Mouse (Mus musculus) spleen, adult 2 months (tissue): ENCODE measurements around the gene Nedd4. TPM values are rescaled to one million over a fixed set of nuclear protein-coding genes. Genes with fewer than 3 reads are reported as not detected.

Experiments used
- DNase-seq, 2 experiments: peaks; one replicate each; pipeline versions ENCODE4 v3.0.0 to v3.0.0-alpha.2; 2012 to 2021; ENCODE audit warnings: low spot score in 2 of 2, low read depth in 1 of 2
- H3K27ac ChIP-seq: fragments of 200-500 bp; 2 replicates; pipeline ENCODE4 v1.5.1; 2012; ENCODE audit warnings: low read length, inconsistent platforms; ENCODE audit not compliant: insufficient read depth
- H3K27me3 ChIP-seq: fragments of 200-500 bp; 2 replicates; pipeline ENCODE4 v1.6.1; 2012; ENCODE audit warnings: mild to moderate bottlenecking, moderate library complexity, low read length, inconsistent platforms; ENCODE audit not compliant: control insufficient read depth, insufficient read depth
- H3K36me3 ChIP-seq: fragments of 200-500 bp; 2 replicates; pipeline ENCODE4 v1.6.1; 2012; ENCODE audit warnings: mild to moderate bottlenecking, low read length, inconsistent platforms; ENCODE audit not compliant: control insufficient read depth, insufficient read depth
- H3K4me1 ChIP-seq: fragments of 200-500 bp; 2 replicates; pipeline ENCODE4 v1.6.1; 2011; ENCODE audit warnings: inconsistent platforms; ENCODE audit not compliant: control insufficient read depth, insufficient read depth, insufficient read length
- H3K4me3 ChIP-seq: fragments of 200-500 bp; 2 replicates; pipeline ENCODE4 v1.5.1; 2011; ENCODE audit warnings: mild to moderate bottlenecking, inconsistent platforms; ENCODE audit not compliant: insufficient read depth, insufficient read length; ENCODE audit errors: extremely low read depth
- CTCF ChIP-seq: fragments of 200-500 bp; IDR thresholded peaks from 2 replicates; pipeline ENCODE4 v1.5.1; 2011; ENCODE audit warnings: mild to moderate bottlenecking, inconsistent platforms; ENCODE audit not compliant: insufficient read depth, insufficient read length, insufficient replicate concordance; ENCODE audit errors: extremely low read depth
- POLR2A ChIP-seq: fragments of 200-500 bp; IDR thresholded peaks from 2 replicates; pipeline ENCODE4 v1.6.1; 2011; ENCODE audit warnings: low read depth, low read length, inconsistent platforms
- WGBS: fragments of 180-500 bp; shearing (Covaris S2); methylation state at CpG from one replicate; pipeline ENCODE4 v1.1.7; 2018; 5-methylcytosine and 5-hydroxymethylcytosine counted together
- polyA plus RNA-seq: library from polyadenylated mRNA; depleted of rRNA; stranded (reverse); fragments of >200 nt; gene quantifications from 2 replicates; pipeline ENCODE4 v1.2.3, GENCODE M21; 2012

Nedd4 gene
- polyA plus RNA-seq, 1 experiment = 30.6 TPM

DNA sequence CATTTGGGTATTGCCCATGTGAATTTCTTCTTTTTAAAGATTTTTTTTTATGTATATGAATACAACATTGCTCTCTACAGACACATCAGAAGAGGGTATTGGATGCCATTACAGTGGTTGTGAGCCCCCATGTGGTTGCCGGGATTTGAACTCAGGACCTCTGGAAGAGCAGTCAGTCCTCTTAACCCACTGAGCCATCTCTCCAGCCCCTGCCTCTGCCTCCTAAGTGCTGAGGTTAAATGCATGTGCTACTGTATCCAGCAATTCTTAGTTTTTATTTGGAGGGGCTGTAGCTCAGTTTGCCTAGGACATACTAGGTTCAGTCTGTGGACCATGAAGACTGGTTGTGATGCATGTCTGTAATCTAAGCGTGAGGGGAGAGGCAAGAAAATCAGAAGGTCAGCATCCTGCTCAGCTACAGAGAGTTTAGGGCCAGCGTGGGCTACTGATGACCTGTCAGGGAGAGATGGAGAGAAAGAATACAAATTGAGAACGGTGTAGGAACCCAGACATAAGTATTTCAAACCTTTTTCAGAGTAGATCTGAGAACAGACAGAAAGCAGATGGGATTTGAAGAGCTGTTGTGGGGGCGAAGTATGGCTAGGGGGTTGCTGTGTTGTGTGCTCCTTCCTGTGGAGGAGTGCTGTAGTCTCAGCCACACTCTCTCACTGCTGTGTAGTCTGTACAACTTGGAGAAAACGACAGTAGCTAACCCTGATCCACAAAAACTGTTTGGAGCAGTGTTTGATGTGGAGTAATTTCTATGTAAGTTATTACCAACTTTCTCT lies 13.0 kb downstream of the Nedd4 start:
- DNase-seq = no peak
- Histone ChIP-seq H3K27me3 (no peaks in the 10 kb centered on the region), H3K27ac (no peak overlapping the region), H3K4me3 (no peak overlapping the region), H3K4me1 (no peaks in the 10 kb centered on the region), H3K36me3 (peaks cover 3% of the 10 kb centered on the region)
- WGBS = 90% methylated on average over 6 of the region's 6 CpGs
- TF ChIP-seq POLR2A (no peak), CTCF (no peak)

DNA sequence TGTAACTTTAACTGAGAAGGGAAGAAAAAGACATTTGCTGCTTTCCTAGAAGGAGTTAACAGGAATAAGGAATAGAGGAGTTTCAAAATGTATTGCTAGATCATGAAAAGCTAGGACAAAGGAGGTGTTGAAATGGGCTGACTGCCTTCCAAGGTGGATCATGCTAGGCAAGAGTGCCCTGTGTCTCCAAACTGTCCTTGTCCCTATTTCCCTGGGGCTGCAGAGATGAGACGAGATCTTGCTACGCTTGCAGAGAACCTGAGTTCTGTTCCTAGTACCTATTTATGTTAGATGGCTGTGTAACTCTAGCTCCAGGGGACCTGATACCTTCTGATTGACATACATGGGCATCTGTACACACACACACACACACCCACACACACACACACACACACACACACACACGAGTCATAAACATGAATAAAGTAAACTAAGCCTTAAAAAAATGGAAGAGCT lies 13.6 kb downstream of the Nedd4 start:
- H3K36me3 ChIP-seq = peaks cover 3% of the 10 kb centered on the region
- H3K4me1 ChIP-seq = no peaks in the 10 kb centered on the region
- no peak overlapping the region for H3K4me3 ChIP-seq
- TF ChIP-seq POLR2A (no peak), CTCF (no peak)
- H3K27me3 ChIP-seq = no peaks in the 10 kb centered on the region
- H3K27ac ChIP-seq = no peak overlapping the region
- no peak for DNase-seq
- 88% methylated on average over 3 of the region's 3 CpGs for WGBS

DNA sequence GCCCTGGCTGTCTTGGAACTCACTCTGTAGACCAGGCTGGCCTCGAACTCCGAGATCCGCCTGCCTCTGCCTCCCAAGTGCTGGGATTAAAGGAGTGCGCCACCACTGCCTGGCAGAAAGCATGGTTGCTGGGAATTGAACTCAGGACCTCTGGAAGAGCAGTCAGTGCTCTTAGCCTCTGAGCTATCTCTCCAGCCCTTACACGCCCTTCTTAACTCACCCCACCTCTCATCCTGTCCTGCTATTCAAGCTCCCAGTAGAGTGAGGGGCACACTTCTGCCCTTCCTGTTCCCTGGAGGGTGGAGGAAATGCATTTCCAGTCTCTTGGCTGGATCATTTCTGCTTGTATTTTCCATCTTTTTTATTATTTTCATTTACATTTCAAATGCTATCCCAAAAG lies 15.5 kb downstream of the Nedd4 start:
- TF ChIP-seq CTCF (no peak), POLR2A (no peak)
- 96% methylated on average over 5 of the region's 5 CpGs for WGBS
- no peak for DNase-seq
- H3K36me3 ChIP-seq = no peaks in the 10 kb centered on the region; the same call in 1 of the 2 replicates
- no peaks in the 10 kb centered on the region for H3K4me1 ChIP-seq
- H3K4me3 ChIP-seq = no peak overlapping the region
- H3K27ac ChIP-seq = no peak overlapping the region
- no peaks in the 10 kb centered on the region for H3K27me3 ChIP-seq

DNA sequence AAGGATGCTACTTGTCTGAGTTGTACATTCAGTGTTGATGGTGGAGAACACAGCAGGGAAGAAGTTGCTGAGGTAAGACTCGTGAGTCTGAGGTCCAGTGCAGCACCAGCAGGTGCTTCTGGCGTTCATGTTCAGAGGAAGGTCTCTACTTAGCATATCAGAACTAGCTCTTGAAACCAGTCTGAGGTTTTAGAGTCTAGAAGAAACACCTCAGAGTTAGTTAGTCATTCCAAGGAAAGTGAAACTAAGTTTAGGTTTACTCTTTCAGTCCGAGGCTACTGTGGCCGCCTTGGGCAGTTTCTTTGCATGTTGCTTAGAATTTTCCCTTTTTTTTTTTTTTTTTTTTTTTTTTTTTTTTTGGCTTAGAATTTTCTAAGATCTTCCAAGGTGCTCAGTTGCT lies 16.6 kb downstream of the Nedd4 start:
- TF ChIP-seq POLR2A = no peak
- TF ChIP-seq CTCF = no peak
- H3K4me3 ChIP-seq = no peak overlapping the region
- no peaks in the 10 kb centered on the region for H3K27me3 ChIP-seq
- no peak for DNase-seq
- H3K36me3 ChIP-seq = no peaks in the 10 kb centered on the region; the same call in 1 of the 2 replicates
- no peaks in the 10 kb centered on the region for H3K4me1 ChIP-seq
- WGBS = 46% methylated on average over 4 of the region's 4 CpGs
- H3K27ac ChIP-seq = no peak overlapping the region

DNA sequence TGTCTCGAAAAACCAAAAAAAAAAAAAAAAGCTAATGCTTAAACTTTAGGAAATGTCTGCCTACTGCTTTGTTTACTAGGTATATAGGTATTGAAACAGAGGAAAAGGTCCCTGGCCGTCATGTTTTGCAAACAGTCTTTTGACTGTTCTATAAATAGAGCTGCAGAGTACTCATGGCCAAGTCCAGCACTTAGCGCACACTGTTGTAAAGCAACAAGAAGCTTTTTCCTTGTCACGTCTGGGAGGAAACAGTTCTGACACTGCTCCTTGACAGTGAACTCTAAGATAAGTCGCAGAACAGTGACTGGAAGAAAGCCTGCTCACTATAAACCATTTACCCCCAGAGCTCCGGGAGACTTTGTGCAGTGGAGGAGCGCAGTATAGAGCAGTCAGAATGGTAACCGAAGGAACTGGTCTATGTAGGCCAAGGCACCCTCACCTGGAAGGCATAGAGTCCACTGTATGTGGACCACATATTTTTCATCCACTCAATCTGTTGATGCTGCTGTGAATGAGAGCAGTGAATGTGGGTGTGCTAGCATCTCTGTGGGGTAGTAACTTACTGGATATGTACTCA lies 19.6 kb downstream of the Nedd4 start:
- Histone ChIP-seq H3K4me1 (no peaks in the 10 kb centered on the region), H3K27me3 (no peaks in the 10 kb centered on the region), H3K36me3 (no peaks in the 10 kb centered on the region), H3K4me3 (no peak overlapping the region), H3K27ac (no peak overlapping the region)
- TF ChIP-seq POLR2A (no peak), CTCF (no peak)
- no peak for DNase-seq
- WGBS = 86% methylated on average over 8 of the region's 8 CpGs

DNA sequence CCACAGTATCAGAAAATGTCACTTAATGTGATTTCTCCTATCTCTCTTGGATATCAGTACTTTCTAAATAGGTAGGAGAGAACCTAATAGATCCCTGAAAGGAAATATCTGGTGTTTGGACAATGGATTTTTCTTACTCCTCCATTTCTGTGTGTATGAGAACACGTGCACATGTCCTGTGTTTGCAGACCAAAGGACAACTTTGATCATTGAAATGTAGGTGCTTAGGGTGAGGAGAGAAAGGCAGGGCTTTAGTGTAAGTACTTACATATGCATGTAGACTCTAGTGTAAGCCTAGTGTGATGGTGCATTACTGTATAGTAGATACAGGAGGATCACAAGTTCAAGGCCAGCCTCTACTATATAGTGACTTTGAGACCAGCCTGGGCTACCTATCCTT lies 21.1 kb downstream of the Nedd4 start:
- WGBS = 92% methylated on average over 1 of the region's 1 CpGs
- Histone ChIP-seq H3K27me3 (no peaks in the 10 kb centered on the region), H3K4me1 (no peaks in the 10 kb centered on the region), H3K27ac (no peak overlapping the region), H3K36me3 (peaks cover 5% of the 10 kb centered on the region; the same call in 1 of the 2 replicates), H3K4me3 (no peak overlapping the region)
- no peak for TF ChIP-seq POLR2A
- TF ChIP-seq CTCF = no peak
- no peak for DNase-seq

DNA sequence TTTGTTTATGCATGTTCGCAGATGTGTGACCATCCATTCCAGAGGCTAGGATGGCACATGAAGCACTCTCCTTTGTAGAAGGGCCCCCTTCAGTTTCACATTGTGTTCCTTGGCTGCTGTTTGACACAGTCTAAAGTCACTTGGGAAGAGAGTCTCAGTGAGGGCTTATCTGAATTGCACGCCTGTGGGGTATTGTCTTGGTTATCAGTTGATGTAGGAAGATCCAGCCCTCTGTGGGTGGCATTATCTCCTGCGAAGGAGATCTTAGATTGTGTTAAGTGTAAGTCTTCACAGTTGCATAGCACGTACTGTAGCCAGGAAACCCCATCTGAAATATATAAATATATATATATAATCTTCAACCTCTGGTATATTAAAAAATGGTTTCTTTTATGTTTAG lies 23.1 kb downstream of the Nedd4 start:
- Histone ChIP-seq H3K36me3 (peaks cover 7% of the 10 kb centered on the region), H3K4me1 (no peaks in the 10 kb centered on the region), H3K27me3 (no peaks in the 10 kb centered on the region), H3K4me3 (no peak overlapping the region), H3K27ac (no peak overlapping the region)
- WGBS = 80% methylated on average over 4 of the region's 4 CpGs
- DNase-seq = no peak
- TF ChIP-seq POLR2A (no peak), CTCF (no peak)
